Mouse (Mus musculus) forelimb bud, embryonic 11.5 days (tissue): ENCODE data around the gene Fam214a.

Source experiments
- DNase-seq: peaks from one replicate; pipeline ENCODE4 v3.0.0-alpha.2; 2012; ENCODE audit warnings: low read depth, low spot score

The Fam214a gene

GRCm38 (mm10) chr9:74952106-74952505, 578 bp upstream of the Fam214a start:
- DNase-seq: no peak

DNA sequence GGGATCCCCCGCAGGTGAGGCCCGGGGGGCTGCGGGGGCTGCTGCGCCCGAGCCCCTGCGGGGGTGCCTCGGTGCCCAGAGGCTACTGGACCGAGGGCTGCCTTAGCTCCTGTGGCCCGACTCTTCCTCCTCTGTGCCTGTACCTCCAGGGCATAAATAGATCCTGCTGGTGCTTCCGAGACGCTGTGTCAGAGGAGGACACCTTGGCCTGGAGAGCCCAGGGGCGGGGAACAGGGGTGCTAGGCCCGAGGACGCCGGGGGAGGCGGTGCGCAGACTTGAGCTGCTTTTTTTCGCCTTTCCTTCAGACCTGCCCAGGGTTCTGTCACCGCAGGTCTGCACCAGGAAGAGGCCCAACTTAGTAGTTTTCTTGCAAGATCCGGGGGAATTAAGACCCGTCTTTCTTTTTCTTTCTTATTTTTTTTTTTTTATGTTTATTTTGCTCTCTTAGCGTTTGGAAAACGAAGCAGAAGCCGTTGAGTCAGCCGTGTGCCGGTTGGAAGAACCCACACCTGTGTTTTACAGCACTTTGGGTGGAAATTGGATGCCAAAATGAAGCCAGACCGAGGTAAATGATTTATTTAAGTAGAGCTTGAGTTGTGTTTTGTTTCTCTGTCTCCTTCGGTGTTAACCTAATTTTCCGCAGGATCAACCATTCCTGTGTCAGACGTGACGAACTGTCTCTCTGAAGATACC, 728 bp downstream of the Fam214a start:
- peak; percentile 41 for DNase-seq

- no peak for DNase-seq
Observed at GRCm38 (mm10) chr9:74953959-74954279, 1.2 kb downstream of the Fam214a start.

DNA sequence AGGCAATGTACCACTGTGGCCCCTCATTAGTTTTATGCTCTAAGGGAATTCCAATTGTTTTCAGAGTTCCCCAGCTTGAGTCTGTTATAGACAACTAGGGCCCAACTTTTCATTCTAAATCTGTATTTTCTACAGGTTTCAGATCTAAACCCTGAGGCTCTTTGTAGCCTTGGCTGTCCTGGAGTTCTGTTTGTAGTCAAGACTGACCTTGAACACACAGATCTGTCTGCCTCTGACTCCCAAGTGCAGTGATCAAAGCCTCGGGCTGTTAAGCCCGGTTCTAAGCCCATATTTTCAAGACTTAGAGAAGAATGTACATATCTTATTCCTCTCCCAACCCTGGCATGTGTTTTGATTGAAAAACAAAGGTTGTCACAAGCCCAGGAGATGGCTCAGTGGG, 1.7 kb downstream of the Fam214a start:
- DNase-seq: no peak

- no peak for DNase-seq
Observed at GRCm38 (mm10) chr9:74960630-74961029, 7.9 kb downstream of the Fam214a start.

- no peak for DNase-seq
Observed at GRCm38 (mm10) chr9:74961073-74961575, 8.4 kb downstream of the Fam214a start.

DNA sequence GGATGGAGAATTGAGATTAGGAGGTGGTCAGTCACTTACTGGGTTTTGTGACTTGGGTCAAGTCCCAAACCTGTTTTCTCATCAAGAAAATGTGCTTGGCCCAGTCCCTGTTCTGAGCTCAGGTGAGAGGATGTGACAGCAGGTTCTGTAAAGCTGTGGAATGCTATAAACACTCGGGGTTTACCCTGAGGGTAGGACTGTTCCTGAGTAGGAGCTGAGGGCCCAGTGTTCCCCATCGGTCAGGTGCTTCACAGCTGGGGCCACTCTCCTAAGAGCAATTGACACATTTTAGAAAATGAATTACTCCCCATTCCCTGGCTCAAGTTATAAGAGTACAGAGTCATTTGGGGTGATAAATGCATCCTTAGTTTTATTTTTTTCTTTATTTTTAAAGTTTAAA, 11.3 kb downstream of the Fam214a start:
- DNase-seq: no peak

GRCm38 (mm10) chr9:74964866-74965384, 12.2 kb downstream of the Fam214a start:
- DNase-seq: no peak

DNA sequence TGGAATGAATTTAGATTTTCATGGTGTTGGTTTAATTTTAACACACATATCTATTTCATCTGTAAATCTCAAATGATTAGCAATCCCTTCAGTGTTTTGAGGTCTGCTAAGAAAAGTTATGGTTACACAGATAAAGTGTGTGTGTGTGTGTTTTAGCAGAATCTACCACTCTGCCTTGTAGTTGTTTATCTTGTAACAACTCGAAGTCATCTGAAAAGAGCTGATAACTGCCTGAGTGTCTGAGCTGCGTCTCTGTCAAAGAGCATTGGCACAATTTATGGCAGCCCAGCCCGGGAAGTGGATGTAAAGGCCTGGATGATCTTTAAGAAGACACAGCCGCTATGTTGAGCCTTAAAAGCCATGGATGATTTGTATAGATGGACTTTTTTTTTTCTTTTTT, 13.5 kb downstream of the Fam214a start:
- DNase-seq: no peak

GRCm38 (mm10) chr9:74968647-74969428, 16.2 kb downstream of the Fam214a start:
- no peak for DNase-seq

DNA sequence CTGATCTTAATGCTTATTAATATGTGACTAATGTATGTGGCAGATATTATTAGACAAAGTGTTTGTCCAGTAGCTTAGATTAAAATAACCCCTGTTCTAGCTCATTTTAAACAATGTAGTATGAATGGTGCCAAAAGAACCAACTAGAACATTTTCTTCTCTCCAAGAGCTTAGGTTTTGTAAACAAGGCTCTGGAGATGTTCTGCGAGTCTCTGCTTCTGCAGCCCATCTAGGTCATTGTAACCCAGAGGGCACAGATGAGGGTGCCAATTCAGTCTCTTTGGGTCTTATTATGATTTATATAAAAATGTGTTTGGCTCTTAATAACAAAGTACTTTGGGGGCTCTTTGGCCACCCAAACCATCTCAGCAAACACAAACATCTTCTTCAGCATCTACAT, 17.9 kb downstream of the Fam214a start:
- DNase-seq: no peak

- no peak for DNase-seq
Observed at GRCm38 (mm10) chr9:74971191-74971976, 18.7 kb downstream of the Fam214a start.

- DNase-seq: no peak
Observed at GRCm38 (mm10) chr9:74972736-74973135, 20.1 kb downstream of the Fam214a start.

DNA sequence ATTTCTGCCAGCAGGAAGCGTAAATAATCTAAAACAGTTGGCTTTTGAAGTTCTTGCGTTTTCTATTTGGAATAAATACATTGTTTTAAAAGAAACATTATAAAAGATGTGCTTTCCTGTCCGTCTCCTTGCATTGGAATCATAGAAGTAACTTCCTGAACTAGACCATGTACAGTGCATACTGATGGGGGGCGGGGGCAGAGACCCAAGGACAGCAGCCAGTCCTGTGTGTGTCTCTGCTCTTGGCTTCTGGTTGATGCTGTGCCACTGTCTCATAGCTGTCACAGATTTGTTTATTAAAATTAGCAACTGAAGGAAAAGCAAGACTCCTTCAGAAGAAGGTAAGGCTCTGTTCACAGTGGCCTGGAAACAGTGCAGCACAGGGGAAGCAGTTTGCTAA, 20.5 kb downstream of the Fam214a start:
- DNase-seq: no peak

GRCm38 (mm10) chr9:74974758-74975157, 22.1 kb downstream of the Fam214a start:
- DNase-seq: no peak

DNA sequence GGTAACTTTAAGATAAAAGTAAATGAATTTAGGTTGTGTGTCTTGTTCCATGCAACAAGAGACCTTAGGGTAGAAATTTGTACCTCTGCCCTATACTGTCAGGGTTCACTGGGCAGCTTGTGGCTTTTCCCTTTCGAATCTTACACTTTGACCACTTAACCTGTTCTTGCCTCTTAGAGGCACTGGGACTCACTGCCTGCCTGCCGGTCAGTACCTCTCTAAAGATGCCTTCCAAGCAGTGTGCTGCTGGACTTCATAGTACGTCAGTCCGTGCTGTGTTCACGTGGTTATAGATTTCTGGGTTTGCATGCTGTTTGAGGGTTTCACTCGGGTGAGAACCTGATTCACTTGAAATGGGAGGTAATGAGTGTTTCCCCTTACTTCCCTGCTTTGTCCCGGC, 22.7 kb downstream of the Fam214a start:
- DNase-seq: no peak

DNA sequence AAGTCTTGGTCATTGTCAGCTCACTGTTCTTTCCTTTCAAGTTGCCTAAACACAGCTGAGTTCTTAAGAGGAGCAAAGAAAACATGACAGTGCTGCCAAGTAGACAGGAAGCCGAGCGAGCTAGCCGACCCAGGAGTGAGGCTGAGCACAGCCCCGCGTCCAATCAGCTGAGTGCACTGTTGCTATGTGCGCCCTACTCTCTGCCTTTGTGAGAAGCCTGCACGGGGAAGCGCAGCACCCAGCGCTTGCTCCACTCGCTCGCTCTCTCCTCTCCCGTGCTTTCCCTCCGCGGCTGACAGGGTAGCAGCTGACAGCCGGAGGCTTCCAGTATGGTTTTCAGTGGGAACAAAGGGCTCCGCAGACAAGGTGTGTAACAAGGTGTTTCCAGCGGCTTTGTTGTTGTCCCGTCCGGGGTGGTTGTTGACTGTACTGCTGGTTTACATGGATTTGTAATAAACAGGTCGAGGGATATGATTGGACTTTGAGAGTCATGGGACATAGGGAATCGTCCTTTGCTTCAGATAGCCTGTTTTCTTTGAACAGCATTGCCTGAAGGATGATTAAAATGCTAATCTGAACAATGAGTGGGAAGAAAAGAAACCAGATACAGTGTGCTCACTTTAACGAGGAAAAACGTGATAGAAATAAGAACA, 23.4 kb downstream of the Fam214a start:
- DNase-seq: peak; percentile 82

- no peak for DNase-seq
Observed at GRCm38 (mm10) chr9:74977251-74977650, 24.6 kb downstream of the Fam214a start.

DNA sequence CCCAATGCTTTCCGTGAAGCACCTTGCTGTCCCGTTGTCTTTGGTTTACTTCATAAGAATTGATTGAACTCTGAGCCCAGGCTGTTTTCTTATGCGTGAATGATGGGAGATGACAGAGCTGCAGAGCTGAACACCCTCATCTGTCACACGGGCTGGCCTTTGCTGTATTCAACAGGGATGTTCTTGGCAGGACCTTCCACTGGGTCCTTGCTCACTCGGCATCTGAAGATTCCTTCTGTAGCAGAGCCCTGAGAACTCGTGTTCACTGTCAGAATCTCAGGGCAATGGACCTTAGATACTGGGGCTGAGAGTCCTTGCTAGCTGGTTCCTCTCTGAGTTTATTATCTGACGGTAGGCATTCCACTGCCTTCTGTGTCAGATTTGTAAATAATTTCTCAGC, 25.3 kb downstream of the Fam214a start:
- no peak for DNase-seq

- DNase-seq: no peak
Observed at GRCm38 (mm10) chr9:74978868-74979267, 26.2 kb downstream of the Fam214a start.

DNA sequence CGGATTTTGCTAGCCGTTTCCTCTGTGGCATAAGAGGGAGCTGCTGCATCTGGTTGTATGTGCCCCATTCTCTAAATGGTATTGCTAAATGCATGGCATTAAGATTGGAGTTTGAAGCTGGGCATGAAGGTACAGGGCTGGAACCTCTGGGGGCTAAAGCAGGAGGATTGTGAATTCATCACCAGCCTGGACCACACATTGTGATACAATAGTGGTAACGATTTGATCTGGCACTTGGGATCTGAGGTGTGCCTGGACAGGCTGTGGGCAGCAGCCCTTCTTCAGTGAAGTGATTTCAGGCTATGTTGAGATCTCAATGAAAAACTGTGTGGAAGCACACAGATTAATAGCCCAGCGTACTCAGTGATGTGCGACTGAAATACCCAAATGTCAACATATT, 26.7 kb downstream of the Fam214a start:
- DNase-seq: no peak

- DNase-seq: no peak
Observed at GRCm38 (mm10) chr9:74979866-74980265, 27.2 kb downstream of the Fam214a start.
